Mouse (Mus musculus) liver, embryonic 12.5 days (tissue): Measurements from ENCODE around the gene Plaa. TPM values are rescaled to one million over a fixed set of nuclear protein-coding genes. Genes with fewer than 3 reads are reported as not detected.
A peak's percentile ranks its signal among the peaks of the same experiment; 100 is the strongest.

Experiments
- ATAC-seq: fragments of 200-750 bp; cut with Nextera tagmentation; 2 replicates; pipeline ENCODE4 v1.8.0; 2017; ENCODE audit warnings: moderate number of reproducible peaks, mild to moderate bottlenecking, moderate library complexity
- H3K27ac ChIP-seq: fragments of 300-500 bp; sonication (generic); 2 replicates; pipeline ENCODE4 v1.5.1; 2016; ENCODE audit warnings: mild to moderate bottlenecking
- H3K27me3 ChIP-seq: fragments of 300-500 bp; sonication (generic); replicated peaks from 2 replicates; pipeline ENCODE4 v1.6.1; 2016; ENCODE audit warnings: mild to moderate bottlenecking, moderate library complexity
- H3K36me3 ChIP-seq: fragments of 300-500 bp; sonication (generic); 2 replicates; pipeline ENCODE4 v1.6.1; 2016; ENCODE audit warnings: mild to moderate bottlenecking, moderate library complexity
- H3K4me1 ChIP-seq: fragments of 300-500 bp; sonication (generic); 2 replicates; pipeline ENCODE4 v1.6.1; 2016
- H3K4me2 ChIP-seq: fragments of 300-500 bp; sonication (generic); 2 replicates; pipeline ENCODE4 v1.6.1; 2016; ENCODE audit warnings: mild to moderate bottlenecking, moderate library complexity
- H3K4me3 ChIP-seq: fragments of 300-500 bp; sonication (generic); 2 replicates; pipeline ENCODE4 v1.5.1; 2016; ENCODE audit warnings: mild to moderate bottlenecking, moderate library complexity
- H3K9ac ChIP-seq: fragments of 300-500 bp; sonication (generic); 2 replicates; pipeline ENCODE4 v1.6.1; 2016; ENCODE audit warnings: mild to moderate bottlenecking, moderate library complexity
- H3K9me3 ChIP-seq: fragments of 300-500 bp; sonication (generic); replicated peaks from 2 replicates; pipeline ENCODE4 v1.6.1; 2016; ENCODE audit warnings: mild to moderate bottlenecking, moderate library complexity
- WGBS: fragments of 180-500 bp; shearing (Covaris S2); methylation state at CpG from one replicate; pipeline ENCODE4 v1.1.7; 2016; ENCODE audit not compliant: insufficient replicate concordance; 5-methylcytosine and 5-hydroxymethylcytosine counted together
- polyA plus RNA-seq: library from polyadenylated mRNA; unstranded; fragments of >200 nt; fragmentation: Nextera tagmentation; extraction: Ambion mirVana; gene quantifications from 2 replicates; pipeline ENCODE4 v1.2.1, GENCODE M21; 2016

The Plaa gene
- polyA plus RNA-seq, 1 experiment from 2014 or later, result 58.9 TPM

- ATAC-seq, result no peak
- H3K4me3 ChIP-seq, result peak overlapping the region; percentile 94
- no peak overlapping the region for H3K9ac ChIP-seq
- H3K9me3 ChIP-seq, result no peaks in the 10 kb centered on the region
- peak overlapping the region; percentile 82 for H3K4me2 ChIP-seq
- WGBS, result 64% methylated on average over 4 of the region's 4 CpGs
- H3K36me3 ChIP-seq, result 0 out of 2 replicates have a peak, but pooled peaks cover 2% of the 10 kb centered on the region
- H3K4me1 ChIP-seq, result peaks cover 28% of the 10 kb centered on the region
- H3K27ac ChIP-seq, result no peak overlapping the region
- no peaks in the 10 kb centered on the region for H3K27me3 ChIP-seq
Observed at GRCm38 (mm10) chr4:94601395-94601794, 1.6 kb downstream of the Plaa start.

- Histone ChIP-seq H3K27me3 (no peaks in the 10 kb centered on the region), H3K27ac (no peak overlapping the region), H3K36me3 (peaks cover 5% of the 10 kb centered on the region), H3K9me3 (no peaks in the 10 kb centered on the region), H3K9ac (0 out of 2 replicates have a peak overlapping the region, but pooled peaks have one; percentile 8), H3K4me2 (no peak overlapping the region), H3K4me1 (peaks cover 23% of the 10 kb centered on the region), H3K4me3 (no peak overlapping the region)
- ATAC-seq, result no peak
Observed at GRCm38 (mm10) chr4:94592709-94593108, 10.3 kb downstream of the Plaa start.

- Histone ChIP-seq H3K36me3 (peaks cover 11% of the 10 kb centered on the region), H3K4me2 (no peak overlapping the region), H3K9ac (0 out of 2 replicates have a peak overlapping the region, but pooled peaks have one; percentile 8), H3K4me1 (peaks cover 23% of the 10 kb centered on the region), H3K27me3 (no peaks in the 10 kb centered on the region), H3K4me3 (no peak overlapping the region), H3K27ac (no peak overlapping the region), H3K9me3 (no peaks in the 10 kb centered on the region)
- 43% methylated on average over 4 of the region's 4 CpGs for WGBS
- no peak for ATAC-seq
Observed at GRCm38 (mm10) chr4:94591765-94592381, 11.2 kb downstream of the Plaa start.

GRCm38 (mm10) chr4:94572677-94573076 lies 30.4 kb downstream of the Plaa start:
- WGBS, result 83% methylated on average over 4 of the region's 4 CpGs

GRCm38 (mm10) chr4:94564297-94564696 lies 38.7 kb downstream of the Plaa start:
- H3K9ac ChIP-seq, result no peak overlapping the region
- H3K36me3 ChIP-seq, result peaks cover 17% of the 10 kb centered on the region
- no peaks in the 10 kb centered on the region for H3K27me3 ChIP-seq
- H3K4me2 ChIP-seq, result no peak overlapping the region
- no peak overlapping the region for H3K27ac ChIP-seq
- H3K4me3 ChIP-seq, result no peak overlapping the region
- ATAC-seq, result peak; percentile 77
- no peaks in the 10 kb centered on the region for H3K9me3 ChIP-seq
- H3K4me1 ChIP-seq, result peaks cover 9% of the 10 kb centered on the region

More at GRCm38 (mm10) chr4:94572677-94573076, 30.4 kb downstream of the Plaa start:
- Histone ChIP-seq H3K4me2 (no peak overlapping the region), H3K27me3 (no peaks in the 10 kb centered on the region), H3K4me1 (no peaks in the 10 kb centered on the region), H3K27ac (no peak overlapping the region), H3K4me3 (no peak overlapping the region), H3K9ac (no peak overlapping the region), H3K36me3 (peaks cover 65% of the 10 kb centered on the region), H3K9me3 (no peaks in the 10 kb centered on the region)
- ATAC-seq, result no peak

GRCm38 (mm10) chr4:94561954-94562648 lies 40.9 kb downstream of the Plaa start:
- no peaks in the 10 kb centered on the region for H3K9me3 ChIP-seq
- no peak overlapping the region for H3K9ac ChIP-seq
- no peak for ATAC-seq
- H3K36me3 ChIP-seq, result peaks cover 5% of the 10 kb centered on the region
- no peak overlapping the region for H3K4me2 ChIP-seq
- no peak overlapping the region for H3K4me3 ChIP-seq
- H3K27ac ChIP-seq, result no peak overlapping the region
- H3K27me3 ChIP-seq, result no peaks in the 10 kb centered on the region
- H3K4me1 ChIP-seq, result peaks cover 12% of the 10 kb centered on the region
- 67% methylated on average over 7 of the region's 7 CpGs for WGBS

- no peaks in the 10 kb centered on the region for H3K27me3 ChIP-seq
- no peak for ATAC-seq
- WGBS, result 74% methylated on average over 1 of the region's 1 CpGs
Observed at GRCm38 (mm10) chr4:94560316-94560715, 42.7 kb downstream of the Plaa start.

GRCm38 (mm10) chr4:94559266-94559665 lies 43.8 kb downstream of the Plaa start:
- Histone ChIP-seq H3K4me3 (no peak overlapping the region), H3K4me1 (peaks cover 21% of the 10 kb centered on the region), H3K4me2 (no peak overlapping the region), H3K36me3 (no peaks in the 10 kb centered on the region), H3K9ac (no peak overlapping the region), H3K27me3 (no peaks in the 10 kb centered on the region), H3K9me3 (no peaks in the 10 kb centered on the region), H3K27ac (no peak overlapping the region)
- WGBS, result 70% methylated on average over 2 of the region's 2 CpGs
- ATAC-seq, result no peak

More at GRCm38 (mm10) chr4:94560316-94560715, 42.7 kb downstream of the Plaa start:
- Histone ChIP-seq H3K9ac (no peak overlapping the region), H3K36me3 (no peaks in the 10 kb centered on the region), H3K27ac (no peak overlapping the region), H3K9me3 (no peaks in the 10 kb centered on the region), H3K4me3 (no peak overlapping the region), H3K4me2 (no peak overlapping the region), H3K4me1 (peaks cover 18% of the 10 kb centered on the region)

- H3K9me3 ChIP-seq, result no peaks in the 10 kb centered on the region
- no peak overlapping the region for H3K9ac ChIP-seq
- H3K4me3 ChIP-seq, result peak overlapping the region; percentile 98
- H3K36me3 ChIP-seq, result no peaks in the 10 kb centered on the region
- no peak overlapping the region for H3K27ac ChIP-seq
- peaks cover 20% of the 10 kb centered on the region for H3K4me1 ChIP-seq
- H3K27me3 ChIP-seq, result no peaks in the 10 kb centered on the region
- 70% methylated on average over 7 of the region's 7 CpGs for WGBS
- peak overlapping the region; percentile 75 for H3K4me2 ChIP-seq
- no peak for ATAC-seq
Observed at GRCm38 (mm10) chr4:94557145-94557544, 45.9 kb downstream of the Plaa start.

- Histone ChIP-seq H3K36me3 (no peaks in the 10 kb centered on the region), H3K4me2 (peak within 1 kb of the TSS; percentile 75), H3K27ac (peak within 1 kb of the TSS; percentile 91), H3K4me3 (peak within 1 kb of the TSS; percentile 98), H3K4me1 (peaks cover 20% of the 10 kb centered on the region), H3K9ac (peak within 1 kb of the TSS; percentile 89), H3K9me3 (no peaks in the 10 kb centered on the region), H3K27me3 (no peaks in the 10 kb centered on the region)
- 2% methylated on average over 83 of the region's 83 CpGs for WGBS
- ATAC-seq, result peak; percentile 95
Observed at GRCm38 (mm10) chr4:94556265-94557054, 46.6 kb downstream of the Plaa start, which contains the start of the genes Gm10306 and Caap1. Gene Gm10306 (plus strand): TSS chr4:94556546. Gene Caap1 (minus strand): TSS chr4:94556796.

GRCm38 (mm10) chr4:94554955-94555494 lies 48.0 kb downstream of the Plaa start:
- Histone ChIP-seq H3K9me3 (no peaks in the 10 kb centered on the region), H3K4me3 (peak overlapping the region; percentile 98), H3K4me1 (peaks cover 20% of the 10 kb centered on the region), H3K4me2 (peak overlapping the region; percentile 75), H3K36me3 (peaks cover 3% of the 10 kb centered on the region; the same call in 1 of the 2 replicates), H3K9ac (peak overlapping the region; percentile 39; the same call in 1 of the 2 replicates), H3K27me3 (no peaks in the 10 kb centered on the region), H3K27ac (no peak overlapping the region)
- 60% methylated on average over 5 of the region's 5 CpGs for WGBS
- peak; percentile 56; the same call in 1 of the 2 replicates for ATAC-seq
